Mouse (Mus musculus): ENCODE measurements at regions not wholly inside any gene's neighbourhood (a gene's known extent, or its start where the extent isn't known, plus 50 kb on each side); places are given as distances from the start of the nearest gene placed in this dataset.
A peak's percentile ranks its signal among the peaks of the same experiment; 100 is the strongest.
"Not testable (repeated sequence)": the region's sequence is repeated elsewhere in the genome, so short reads cannot be mapped to it uniquely, and the experiment has no call there.

GRCm38 (mm10) chr15:41986264-41986663, 1852.1 kb downstream of the 9330182O14Rik start:
- Histone ChIP-seq H3K27ac (no peak overlapping the region), H3K4me3 (no peak overlapping the region)
- DNase-seq (ENCODE audit: low spot score in 2 of 2): no peak
- TF ChIP-seq CTCF (conservative IDR thresholded peaks at IDR 0.05): peak; percentile 72

GRCm38 (mm10) chr15:41989065-41989464, 1854.9 kb downstream of the 9330182O14Rik start:
- DNase-seq (ENCODE audit: low spot score in 2 of 2): no peak
- H3K27ac ChIP-seq: no peak overlapping the region
- no peak for TF ChIP-seq CTCF (conservative IDR thresholded peaks at IDR 0.05)
- no peak overlapping the region for H3K4me3 ChIP-seq

- no peak; the same call in 1 of the 2 replicates for TF ChIP-seq CTCF (conservative IDR thresholded peaks at IDR 0.05)
- Histone ChIP-seq H3K4me3 (no peak overlapping the region), H3K27ac (no peak overlapping the region)
- DNase-seq (ENCODE audit: low spot score in 2 of 2): no peak
Measured at GRCm38 (mm10) chr15:41991816-41992215, 1857.7 kb downstream of the 9330182O14Rik start.

GRCm38 (mm10) chr15:42032286-42032685, 1898.1 kb downstream of the 9330182O14Rik start:
- H3K4me3 ChIP-seq; DNase-seq (ENCODE audit: low spot score in 2 of 2); H3K27ac ChIP-seq: not testable (repeated sequence)

GRCm38 (mm10) chr15:42047088-42047976, 1913.2 kb downstream of the 9330182O14Rik start:
- DNase-seq (ENCODE audit: low spot score in 2 of 2): no peak
- H3K4me3 ChIP-seq: no peak overlapping the region
- TF ChIP-seq CTCF (conservative IDR thresholded peaks at IDR 0.05): no peak
- H3K27ac ChIP-seq: no peak overlapping the region

DNA sequence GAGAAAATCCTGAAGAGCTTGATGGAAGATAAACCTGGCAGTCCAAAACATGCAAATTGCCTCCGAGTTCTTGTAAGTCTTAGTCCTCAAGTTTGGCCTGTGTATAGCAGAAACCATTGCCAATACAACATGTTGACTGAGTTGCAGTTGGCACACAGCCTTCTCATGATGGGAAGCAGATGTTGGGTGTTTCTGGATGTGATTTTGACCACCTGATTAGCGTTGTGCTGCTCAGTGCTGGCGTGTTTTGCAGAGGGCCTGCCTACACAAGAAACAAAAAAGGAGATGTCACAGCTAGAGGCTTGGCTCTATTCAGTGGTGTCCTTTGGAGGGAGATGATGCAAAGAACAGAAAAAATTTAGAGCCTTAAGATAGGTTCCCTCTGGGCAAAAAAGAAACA, 1922.6 kb downstream of the 9330182O14Rik start:
- H3K4me3 ChIP-seq: no peak overlapping the region
- no peak for TF ChIP-seq CTCF (conservative IDR thresholded peaks at IDR 0.05)

GRCm38 (mm10) chr15:42068207-42068831, 1934.2 kb downstream of the 9330182O14Rik start:
- TF ChIP-seq CTCF (conservative IDR thresholded peaks at IDR 0.05): no peak
- no peak overlapping the region for H3K27ac ChIP-seq
- no peak overlapping the region for H3K4me3 ChIP-seq
- DNase-seq (ENCODE audit: low spot score in 2 of 2): no peak

More for the DNA sequence above, 1922.6 kb downstream of the 9330182O14Rik start:
- peak in 1 of 2 experiments; percentile 17 for DNase-seq (ENCODE audit: low spot score in 2 of 2)
- H3K27ac ChIP-seq: no peak overlapping the region; the same call in 1 of the 2 replicates

DNA sequence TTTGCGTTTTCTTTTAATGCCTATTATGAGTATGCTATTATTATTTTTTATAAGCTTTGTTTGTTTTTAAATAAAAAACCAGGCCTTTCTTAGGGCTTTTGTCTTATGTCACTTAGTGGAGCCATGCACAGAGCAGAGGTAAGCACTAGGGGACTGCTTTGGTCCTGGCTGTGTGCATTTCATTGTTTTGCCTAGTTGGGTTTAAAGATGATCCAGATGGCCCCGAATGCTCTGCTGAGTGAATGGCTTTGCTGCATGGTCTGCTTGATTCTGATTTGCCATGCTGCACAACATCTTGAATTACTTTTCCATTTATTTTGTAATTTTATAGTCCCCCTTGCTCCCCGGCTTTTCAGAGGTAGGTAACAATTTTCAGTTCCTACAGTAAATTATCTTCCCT, 1934.9 kb downstream of the 9330182O14Rik start:
- no peak for DNase-seq (ENCODE audit: low spot score in 2 of 2)
- TF ChIP-seq CTCF (conservative IDR thresholded peaks at IDR 0.05): no peak
- Histone ChIP-seq H3K27ac (no peak overlapping the region), H3K4me3 (no peak overlapping the region)

- H3K27ac ChIP-seq: no peak overlapping the region
- DNase-seq (ENCODE audit: low spot score in 2 of 2): no peak
- TF ChIP-seq CTCF (conservative IDR thresholded peaks at IDR 0.05): no peak
- H3K4me3 ChIP-seq: no peak overlapping the region
Measured at GRCm38 (mm10) chr15:42073486-42073885, 1939.3 kb downstream of the 9330182O14Rik start.

DNA sequence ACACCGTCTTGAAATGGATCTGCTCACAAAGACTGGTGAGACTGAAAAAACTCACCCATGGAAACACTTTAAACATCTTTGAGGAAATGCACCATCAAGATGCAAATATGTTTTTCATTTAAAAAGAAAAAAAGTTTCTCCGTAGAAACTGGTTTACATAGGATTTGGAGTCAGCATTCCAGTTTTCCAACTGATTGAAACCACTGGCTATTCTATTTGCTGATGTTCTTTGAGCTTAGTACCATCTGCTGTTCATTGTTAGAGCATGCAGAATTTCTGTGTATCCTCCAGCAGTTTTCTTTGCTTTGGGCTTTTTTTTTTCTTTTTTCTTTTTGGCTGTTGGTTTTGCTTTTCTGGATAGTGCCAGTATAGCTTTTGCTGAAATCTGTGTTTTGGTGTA, 1948.3 kb downstream of the 9330182O14Rik start:
- no peak for TF ChIP-seq CTCF (conservative IDR thresholded peaks at IDR 0.05)
- DNase-seq (ENCODE audit: low spot score in 2 of 2): no peak
- Histone ChIP-seq H3K4me3 (no peak overlapping the region), H3K27ac (no peak overlapping the region)

DNA sequence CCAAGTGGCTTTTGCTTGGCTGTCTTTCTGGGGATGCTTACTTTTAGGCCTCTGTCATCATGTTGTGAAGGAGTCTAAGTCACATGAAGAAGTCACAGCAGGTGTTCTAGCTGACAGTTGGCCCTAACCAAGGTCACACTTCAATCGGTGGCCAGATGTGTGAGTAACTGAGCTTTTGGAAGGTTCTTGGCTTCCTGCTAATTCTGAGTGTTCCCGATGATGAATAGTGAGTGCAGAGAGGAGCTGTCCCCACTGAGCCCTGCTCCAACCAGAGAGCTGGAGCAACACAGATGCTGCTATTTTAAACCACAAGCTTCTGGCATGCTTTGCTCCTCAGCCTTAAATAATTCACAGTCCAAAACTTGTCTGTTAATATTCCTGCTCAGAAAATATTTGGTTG, 1966.6 kb downstream of the 9330182O14Rik start:
- TF ChIP-seq CTCF (conservative IDR thresholded peaks at IDR 0.05): no peak
- no peak overlapping the region for H3K27ac ChIP-seq
- peak in 1 of 2 experiments; percentile 1 for DNase-seq (ENCODE audit: low spot score in 2 of 2)
- H3K4me3 ChIP-seq: no peak overlapping the region

- DNase-seq (ENCODE audit: low spot score in 2 of 2): no peak
- no peak overlapping the region for H3K27ac ChIP-seq
- TF ChIP-seq CTCF (conservative IDR thresholded peaks at IDR 0.05): no peak
- no peak overlapping the region for H3K4me3 ChIP-seq
Measured at GRCm38 (mm10) chr15:42104816-42105215, 1970.7 kb downstream of the 9330182O14Rik start.

DNA sequence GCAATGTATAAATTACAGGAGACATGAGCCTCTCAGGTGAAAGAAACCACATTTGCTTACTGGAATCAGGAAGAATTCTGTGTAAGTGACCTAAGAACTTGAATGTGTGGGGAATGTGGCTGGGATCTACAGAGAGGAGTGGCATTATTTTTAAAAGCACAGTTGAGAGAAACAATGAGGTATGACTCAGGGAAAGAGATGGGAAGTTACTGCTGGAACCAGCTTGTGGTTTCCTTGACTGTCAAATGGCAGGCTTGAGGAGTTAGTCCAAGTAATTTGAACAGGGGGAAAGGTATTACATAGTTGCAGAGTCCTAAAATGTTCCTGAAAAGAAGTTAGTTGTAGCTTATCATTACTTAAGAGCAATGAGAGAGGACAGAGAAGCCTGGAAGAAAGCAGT, 1972.9 kb downstream of the 9330182O14Rik start:
- no peak for TF ChIP-seq CTCF (conservative IDR thresholded peaks at IDR 0.05)
- Histone ChIP-seq H3K4me3 (no peak overlapping the region), H3K27ac (no peak overlapping the region)
- DNase-seq (ENCODE audit: low spot score in 2 of 2): no peak

GRCm38 (mm10) chr15:42111811-42112210, 1977.6 kb downstream of the 9330182O14Rik start:
- TF ChIP-seq CTCF (conservative IDR thresholded peaks at IDR 0.05): no peak
- Histone ChIP-seq H3K27ac (no peak overlapping the region), H3K4me3 (no peak overlapping the region)
- no peak for DNase-seq (ENCODE audit: low spot score in 2 of 2)
